8 mouse cellular contexts compared by ENCODE assay signal in the genomic region with DNA sequence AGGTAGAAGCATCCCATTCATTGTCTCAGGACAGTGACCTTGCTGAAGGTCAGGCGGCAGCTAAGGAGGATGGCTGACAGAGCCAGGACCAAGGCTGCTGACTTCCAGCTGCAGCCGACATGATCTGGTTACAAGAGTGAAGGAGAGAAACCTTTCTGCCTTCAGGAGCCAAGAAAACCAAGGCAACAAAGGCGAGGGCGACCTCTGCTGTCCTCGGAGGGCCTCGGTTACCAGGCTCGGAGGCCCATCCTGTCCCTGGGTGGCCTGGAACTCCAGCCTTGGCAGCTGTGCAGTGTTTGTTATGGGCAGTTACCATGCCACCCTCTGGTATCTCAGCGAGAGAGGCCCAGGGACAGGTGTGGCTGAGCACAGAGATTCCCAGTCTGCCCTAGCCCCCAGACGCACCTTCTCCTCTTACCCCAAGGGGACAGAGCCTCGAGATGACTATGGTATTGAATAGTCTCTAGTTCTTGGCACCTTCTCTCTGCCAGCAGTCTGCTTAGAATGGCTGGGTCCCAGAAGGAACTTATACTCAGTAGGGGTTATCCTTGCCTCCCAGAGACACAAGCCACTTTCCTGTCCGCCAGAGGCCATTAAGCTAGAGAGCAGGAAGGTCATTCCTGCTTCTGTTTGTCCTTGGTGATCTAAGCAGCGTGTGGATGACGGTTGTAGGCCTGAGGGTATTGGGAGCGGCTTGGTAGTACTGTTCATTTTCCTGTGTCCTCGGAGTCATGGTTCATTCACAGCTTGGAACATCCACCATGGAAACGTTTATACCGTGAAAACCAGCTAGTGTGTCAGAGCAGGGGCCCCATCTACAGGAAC.
DNase-seq lines count a peak whose midpoint lies in the region; ATAC-seq and TF ChIP-seq lines count a peak whose summit lies in the region.
"Had no signal": no experiment of that assay in that cellular context is flagged by ENCODE, and none has a peak within 500 bp of the region (broad histone marks: within the 10 kb centered on the region; RNA-seq: fewer than 3 reads in every experiment).

No protein-coding gene starts in this region.

- H3K4me3 ChIP-seq in ES-Bruce4 (ENCODE audit: low read depth, low read length) = no peak overlapping the region
- H3K4me3 ChIP-seq: liver, embryonic 15.5 days had no signal

- 0 out of 2 replicates have a peak, but pooled peaks have one; percentile 8 for ATAC-seq in megakaryocyte-erythroid progenitor cell, adult 5-6 weeks (replicated peaks; ENCODE audit: low FRiP score, low TSS enrichment, poor library complexity, severe bottlenecking)

- no peaks in the 10 kb centered on the region for H3K27me3 ChIP-seq in ES-Bruce4 (ENCODE audit: control insufficient read depth, insufficient read depth, low read length, poor library complexity, severe bottlenecking)
- H3K27me3 ChIP-seq: liver, embryonic 15.5 days had no signal

- peak; percentile 52; the same call in 1 of the 2 replicates for TF ChIP-seq EP300 in ES-Bruce4 (IDR thresholded peaks at IDR 0.05; ENCODE audit: insufficient read depth, low read depth, low read length)

- no peak for TF ChIP-seq POLR2A in ES-Bruce4 (IDR thresholded peaks at IDR 0.05; ENCODE audit: insufficient read depth, low read length)

- TF ChIP-seq CTCF in ES-Bruce4 (IDR thresholded peaks at IDR 0.05; ENCODE audit: low read depth, low read length) = peak; percentile 41

- DNase-seq in R1 (ENCODE audit: low read depth, low spot score) = peak; percentile 23
- DNase-seq in gastrocnemius, postnatal 10 days = peak; percentile 72
- DNase-seq in kidney, adult 18-20 months = peak; percentile 64
- DNase-seq in c-Kit-positive CD71-positive TER-119-positive erythroid progenitor cells, embryonic 14.5 days (ENCODE audit: low spot score) = no peak
- DNase-seq in right cerebral cortex, postnatal 25 days = no peak

- no peaks in the 10 kb centered on the region for H3K9me3 ChIP-seq in ES-Bruce4 (replicated peaks; ENCODE audit: control insufficient read depth, insufficient read depth, low read length, poor library complexity, severe bottlenecking)
- H3K9me3 ChIP-seq: liver, embryonic 15.5 days had no signal

- H3K9ac ChIP-seq in ES-Bruce4 (ENCODE audit: low read depth, poor library complexity, severe bottlenecking) = no peak overlapping the region
- H3K9ac ChIP-seq: liver, embryonic 15.5 days had no signal

- no peak overlapping the region for H3K27ac ChIP-seq in ES-Bruce4 (ENCODE audit: insufficient read depth, low read length)
- H3K27ac ChIP-seq: liver, embryonic 15.5 days had no signal

- H3K36me3 ChIP-seq in ES-Bruce4 (ENCODE audit: control insufficient read depth, insufficient read depth, low read length, poor library complexity, severe bottlenecking) = no peaks in the 10 kb centered on the region
- H3K36me3 ChIP-seq: liver, embryonic 15.5 days had no signal

- H3K4me1 ChIP-seq in ES-Bruce4 (ENCODE audit: control insufficient read depth, insufficient read depth, low read length) = peaks cover 3% of the 10 kb centered on the region

Comparison
In these comparisons a context has a peak if more than half of its experiments do, and no peak if none do; other contexts are left out.
1. DNase-seq: peak in R1 (single experiment), gastrocnemius, postnatal 10 days (single experiment) and kidney, adult 18-20 months (single experiment); none in c-Kit-positive CD71-positive TER-119-positive erythroid progenitor cells, embryonic 14.5 days (single experiment) and right cerebral cortex, postnatal 25 days (single experiment).